Mouse (Mus musculus) heart, adult 9 months (tissue): ENCODE measurements at regions not wholly inside any gene's neighbourhood (a gene's known extent, or its start where the extent isn't known, plus 50 kb on each side); places are given as distances from the start of the nearest gene placed in this dataset.

Experiments
- DNase-seq, 2 experiments: peaks; one replicate each; pipeline ENCODE4 v3.0.0; 2022; ENCODE audit warnings: low spot score in 2 of 2

DNA sequence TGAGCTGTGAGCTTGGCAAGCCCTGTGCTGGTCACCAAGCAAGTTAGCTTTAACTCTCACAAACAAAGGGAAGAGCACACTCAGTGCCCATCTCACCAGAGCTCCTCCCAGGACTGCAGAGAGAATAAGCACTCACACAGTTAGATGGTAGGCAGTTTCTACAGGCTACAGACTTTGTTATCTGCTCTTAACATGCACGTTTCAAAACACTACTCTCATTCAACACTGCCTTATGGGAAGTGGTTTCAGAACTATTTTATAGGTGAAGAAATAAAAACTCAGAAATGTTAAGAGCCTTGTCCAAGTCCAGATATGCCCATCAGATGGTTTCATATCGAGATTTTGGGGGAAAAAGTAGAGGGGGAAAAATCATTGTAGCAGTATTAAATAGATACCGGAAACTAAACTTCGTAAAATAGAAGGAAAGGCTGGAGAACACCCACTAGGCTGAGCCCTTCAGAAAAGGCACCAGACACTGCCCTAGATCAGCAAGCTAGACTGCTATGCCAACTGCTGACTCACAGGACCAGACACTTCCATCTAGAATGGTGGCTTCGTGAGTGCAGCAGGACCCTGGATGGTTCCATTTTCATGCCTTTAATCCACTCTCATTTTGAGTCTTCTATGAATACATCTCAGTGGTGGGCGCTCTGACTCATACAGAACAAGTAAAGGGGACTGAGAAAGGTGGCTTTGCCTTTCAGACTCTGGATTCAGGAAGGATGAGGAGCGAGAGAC lies 51.3 kb upstream of the Serbp1 start:
- DNase-seq = no peak

DNA sequence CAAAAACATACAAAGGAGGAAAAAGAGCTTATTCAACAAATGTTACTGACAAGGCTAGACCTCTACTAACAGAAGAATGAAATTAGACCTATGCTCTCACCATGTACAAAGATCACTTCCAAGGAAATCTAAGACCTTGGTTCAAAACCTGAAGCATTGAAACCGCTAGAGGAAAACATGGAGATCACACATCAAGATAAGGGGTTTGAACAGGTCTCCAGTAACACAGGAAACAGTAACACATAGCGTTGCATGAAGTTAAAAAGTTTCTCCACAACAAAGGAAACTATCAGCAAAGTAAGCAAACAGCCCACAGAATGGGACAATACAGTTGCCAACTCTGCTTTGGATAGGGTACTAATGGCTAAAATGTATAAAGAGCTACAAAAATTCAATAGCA lies 53.3 kb upstream of the Serbp1 start:
- DNase-seq = no peak

DNA sequence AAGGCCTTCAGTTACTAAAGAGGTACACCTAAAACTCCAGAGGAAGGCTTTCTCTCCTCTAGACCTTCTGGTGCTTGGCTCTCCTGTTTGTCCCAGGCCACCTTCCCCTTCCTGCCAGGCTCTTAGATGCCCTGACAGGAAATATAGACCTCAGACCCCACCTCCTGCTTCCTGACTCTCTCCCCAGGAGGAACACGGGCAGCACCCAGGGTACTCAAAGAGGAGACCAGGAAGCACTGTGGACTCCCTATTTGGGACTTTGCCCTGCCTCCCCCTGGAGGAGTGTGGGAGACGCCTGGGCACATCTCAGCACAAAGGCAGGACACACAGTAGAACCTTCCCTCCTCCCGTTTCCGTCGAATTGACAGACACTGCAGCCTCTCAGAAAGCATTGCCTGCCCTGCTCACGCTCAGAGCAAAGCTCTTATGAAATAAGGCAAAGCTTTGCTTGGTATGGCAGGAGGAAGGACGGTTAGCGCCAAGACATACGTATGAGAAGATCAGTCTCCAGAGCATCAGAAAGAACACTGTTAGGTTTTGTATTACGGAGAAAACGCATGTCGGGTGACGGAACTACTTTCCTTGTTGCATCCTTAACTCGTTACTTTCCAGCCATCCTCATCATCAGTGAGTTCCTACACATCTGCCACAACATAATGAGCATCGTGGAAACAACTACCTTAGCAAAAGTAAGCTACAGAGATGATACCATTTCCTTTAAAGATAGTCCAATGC lies 54.3 kb upstream of the Serbp1 start:
- no peak for DNase-seq

DNA sequence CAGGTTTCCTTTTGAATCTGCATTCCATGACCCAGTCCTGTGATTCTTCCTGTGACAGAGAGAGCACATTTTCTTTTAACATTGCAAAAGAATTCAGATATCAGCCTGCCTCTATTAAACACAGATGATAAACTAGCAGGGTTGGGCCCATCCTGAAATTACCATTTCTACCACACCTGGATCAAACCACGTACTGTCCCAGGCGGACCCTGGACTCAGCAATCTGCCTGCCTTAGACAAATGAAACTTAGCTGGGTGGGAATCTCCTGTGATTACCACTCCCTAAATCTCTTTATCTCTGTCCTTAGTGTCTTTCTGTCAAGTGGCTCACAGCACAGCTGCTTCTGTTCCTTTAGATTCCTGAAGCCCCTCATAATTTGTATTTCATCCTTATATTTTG lies 55.5 kb upstream of the Serbp1 start:
- no peak for DNase-seq

DNA sequence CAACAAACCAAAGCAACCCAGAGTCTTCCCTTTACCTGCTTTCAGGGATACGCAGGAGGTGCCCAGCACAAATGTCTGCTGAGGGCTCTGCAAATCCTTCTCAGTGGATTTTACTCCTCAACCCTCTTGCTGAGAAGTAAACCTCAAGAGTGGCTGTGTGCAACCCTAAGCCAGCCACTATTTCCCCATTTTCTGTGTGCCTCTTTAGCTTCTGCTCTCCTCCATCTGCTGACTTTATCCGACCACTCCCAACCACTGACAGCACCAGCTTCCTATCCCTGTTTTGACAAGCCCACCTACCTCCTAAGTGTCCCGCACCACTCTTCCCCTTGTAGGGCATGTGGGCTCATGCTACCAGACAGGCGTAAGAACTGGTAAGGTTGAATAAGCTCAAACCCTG lies 56.5 kb upstream of the Serbp1 start:
- no peak for DNase-seq

DNA sequence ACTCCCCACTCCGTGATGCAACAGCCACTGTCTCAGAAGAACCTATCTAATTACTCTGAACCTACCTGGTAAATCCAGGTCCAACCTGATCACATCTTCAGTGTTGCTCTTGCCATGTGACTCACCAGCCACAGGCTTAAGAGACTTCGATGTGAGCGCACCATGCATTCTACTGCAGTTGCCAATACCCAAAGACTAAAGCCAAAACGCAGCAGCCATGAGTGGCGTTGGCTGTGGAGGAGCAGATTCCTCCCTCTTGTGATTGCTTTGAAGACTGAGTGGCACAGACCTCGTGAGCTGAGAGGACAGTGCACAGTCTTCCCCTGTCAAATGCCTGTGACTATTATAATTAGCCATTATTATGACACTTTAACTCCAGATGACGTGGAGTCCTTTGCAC lies 58.6 kb upstream of the Serbp1 start:
- DNase-seq = no peak

DNA sequence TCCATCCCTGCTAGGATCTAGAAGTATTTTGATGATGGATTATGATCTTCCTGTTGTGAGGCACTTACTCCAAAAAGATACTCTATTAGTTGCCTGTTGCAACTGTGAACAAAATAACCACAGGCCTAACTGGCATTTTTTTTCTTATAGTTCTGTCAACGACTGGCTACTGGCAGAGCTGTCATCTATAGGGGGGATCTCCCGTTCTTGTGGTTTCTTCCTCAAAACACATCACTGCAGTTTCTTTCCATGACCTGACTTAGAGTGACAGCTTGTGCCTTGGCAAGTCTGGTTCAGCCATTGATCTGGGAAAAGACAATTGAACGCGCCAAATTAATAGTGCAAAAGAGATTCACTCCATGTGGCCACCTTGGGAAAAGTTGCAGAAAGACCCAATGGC lies 59.4 kb upstream of the Serbp1 start:
- DNase-seq = no peak

DNA sequence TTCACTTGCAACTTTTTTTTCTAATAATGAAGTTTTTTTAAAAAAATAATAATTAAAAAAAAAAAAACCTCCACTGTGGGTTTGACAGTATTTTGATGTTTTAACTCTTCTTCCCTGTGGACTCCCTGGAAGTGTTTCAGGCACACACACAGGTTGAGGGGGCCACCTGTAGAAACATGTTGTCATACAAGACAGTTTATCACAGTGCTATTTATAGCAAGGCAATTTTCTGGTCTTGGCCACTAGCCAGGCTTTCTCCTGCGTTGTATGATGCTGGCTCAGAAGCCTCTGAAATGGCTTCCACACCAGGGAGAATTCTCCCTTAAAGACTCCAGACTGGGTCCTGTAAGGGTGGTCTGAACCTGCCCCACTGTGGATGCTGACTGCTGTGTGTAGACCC lies 59.9 kb upstream of the Serbp1 start:
- DNase-seq = peak in 1 of 2 experiments; percentile 30

DNA sequence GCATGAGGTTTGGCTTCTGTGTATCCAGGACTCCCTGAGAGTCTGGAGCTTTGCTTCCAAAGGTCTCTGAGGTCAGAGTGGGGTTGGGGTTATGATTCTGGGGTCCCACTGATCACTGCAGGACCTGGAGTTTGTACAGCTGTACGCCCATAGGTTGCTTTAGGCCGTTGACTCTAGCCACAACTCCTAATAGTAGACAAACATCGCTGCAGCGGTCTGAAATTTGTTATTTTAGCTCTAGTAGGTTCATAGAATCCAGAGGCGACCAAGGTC lies 67.4 kb upstream of the Serbp1 start:
- DNase-seq = no peak

DNA sequence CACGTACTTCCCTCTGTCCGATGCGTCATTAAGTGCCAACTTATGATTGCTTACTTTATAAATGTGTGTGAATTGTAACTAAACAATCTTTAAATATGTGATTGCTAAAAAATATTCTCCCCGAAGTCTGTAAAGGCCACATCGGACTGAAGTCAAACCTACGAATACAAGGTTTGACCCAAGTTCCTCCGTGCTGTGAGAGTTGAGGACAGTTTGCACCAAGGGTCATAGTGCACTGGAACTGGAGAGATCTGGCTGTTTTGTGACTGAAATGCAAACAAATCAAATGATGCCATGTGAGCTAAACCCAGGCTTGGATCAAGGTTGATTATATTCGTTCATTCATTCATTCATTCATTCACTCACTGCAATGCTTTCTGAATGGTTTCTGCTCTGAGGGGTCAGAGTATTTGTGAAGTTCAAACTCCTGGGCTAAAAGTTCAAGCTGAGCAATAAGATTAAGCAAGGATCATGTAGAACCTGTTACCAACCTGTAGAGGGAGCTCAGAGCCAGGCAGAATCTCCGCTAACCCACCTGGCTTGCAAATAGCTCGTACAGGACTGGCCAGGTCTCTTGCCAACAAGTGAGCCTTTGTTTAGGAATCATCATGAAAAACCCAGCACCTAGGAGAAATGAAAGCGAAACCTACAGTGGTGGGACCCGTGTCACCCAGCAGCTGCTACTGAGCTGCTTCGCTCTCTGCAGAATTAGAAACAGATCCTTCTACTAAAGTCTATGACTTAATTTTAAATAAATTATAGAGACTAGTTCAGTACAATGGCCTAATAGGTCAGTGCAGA lies 67.9 kb upstream of the Serbp1 start:
- peak; percentile 56 to 58 for DNase-seq

DNA sequence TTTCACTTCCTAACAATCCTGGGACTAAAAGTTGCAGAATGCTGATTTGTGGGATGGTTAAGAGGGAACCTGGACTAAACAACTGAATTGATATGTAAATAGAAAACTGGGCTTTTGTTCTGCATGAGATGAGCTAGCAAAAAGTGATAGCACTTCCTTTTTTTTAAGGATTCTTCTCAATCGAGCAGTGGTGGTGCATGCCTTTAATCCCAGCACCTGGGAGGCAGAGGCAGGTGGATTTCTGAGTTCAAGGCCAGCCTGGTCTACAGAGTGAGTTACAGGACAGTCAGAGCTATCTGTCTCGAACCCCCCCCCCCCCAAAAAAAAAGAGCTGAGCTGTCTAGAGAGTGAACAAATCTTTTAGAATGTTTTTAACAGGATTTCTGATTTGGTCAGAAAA lies 69.2 kb upstream of the Serbp1 start:
- no peak for DNase-seq

DNA sequence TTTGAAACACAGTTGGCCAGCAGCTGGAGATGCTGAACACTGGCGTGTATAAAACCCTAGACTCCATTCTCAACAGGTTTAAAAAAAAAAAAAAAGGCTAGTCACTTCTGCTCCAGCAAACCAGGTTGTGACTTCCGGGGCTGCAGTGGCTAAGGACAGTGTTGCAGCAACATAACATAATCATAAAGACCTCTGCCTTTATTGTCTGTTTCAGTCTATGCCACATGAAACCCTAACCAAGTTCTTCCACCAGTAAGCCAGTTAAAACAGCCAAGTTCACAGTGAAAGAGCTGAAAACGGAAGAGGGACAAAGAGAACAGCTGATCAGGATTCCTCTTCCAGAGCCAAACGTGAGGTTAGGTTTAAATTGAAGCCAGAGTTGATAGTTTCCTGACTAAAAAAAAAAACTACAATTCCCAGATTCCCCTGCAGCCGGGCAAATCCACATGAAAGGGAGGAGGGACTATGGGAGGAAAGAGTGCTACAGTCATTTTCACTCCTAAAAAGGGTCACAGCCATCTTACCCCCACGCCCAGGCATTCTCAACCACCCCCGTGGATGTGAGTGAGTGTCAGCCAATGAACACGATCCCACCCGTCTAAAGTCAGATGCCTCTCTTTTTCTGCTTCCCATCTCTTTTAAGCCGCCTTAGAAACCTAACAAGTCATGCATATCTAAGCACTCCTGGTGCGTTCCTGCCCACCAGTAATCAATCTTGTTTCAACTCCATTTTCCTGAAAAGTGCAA lies 69.8 kb upstream of the Serbp1 start:
- DNase-seq = peak; percentile 50 to 58

DNA sequence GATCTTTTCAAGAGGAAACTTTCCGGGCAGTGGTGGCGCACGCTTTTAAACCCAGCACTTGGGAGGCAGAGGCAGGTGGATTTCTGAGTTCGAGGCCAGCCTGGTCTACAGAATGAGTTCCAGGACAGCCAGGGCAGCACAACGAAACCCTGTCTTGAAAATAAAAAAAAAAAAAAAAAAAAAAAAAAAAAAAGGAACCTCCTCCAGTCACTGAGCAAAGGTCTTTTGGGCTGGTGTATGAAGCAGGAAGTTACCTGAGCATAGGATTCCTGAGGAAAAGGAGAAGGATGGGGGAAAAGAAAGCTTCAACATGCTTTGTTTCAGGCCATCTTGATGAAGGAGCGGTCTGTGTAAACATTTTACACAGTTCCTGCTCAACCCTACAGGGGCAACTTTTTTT lies 72.9 kb upstream of the Serbp1 start:
- no peak for DNase-seq

DNA sequence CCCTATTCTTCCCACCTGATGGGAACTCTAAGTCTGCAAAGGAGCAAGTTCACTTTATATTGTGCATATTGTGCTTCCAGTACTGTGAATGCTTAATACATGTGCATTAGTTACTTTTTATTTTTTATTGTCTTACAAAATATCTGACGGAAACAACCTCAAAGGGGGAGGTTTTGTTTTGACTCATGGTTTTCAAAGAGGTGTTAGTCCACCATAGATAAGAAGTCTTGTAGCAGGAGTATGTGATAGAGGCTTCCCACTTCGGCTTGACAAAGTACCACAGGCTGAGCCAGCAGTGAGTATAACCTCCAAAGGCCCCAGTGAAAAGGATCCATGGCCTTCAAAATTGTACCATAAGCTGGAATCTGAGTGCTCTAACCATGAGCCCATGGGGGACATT lies 74.0 kb upstream of the Serbp1 start:
- DNase-seq = no peak

DNA sequence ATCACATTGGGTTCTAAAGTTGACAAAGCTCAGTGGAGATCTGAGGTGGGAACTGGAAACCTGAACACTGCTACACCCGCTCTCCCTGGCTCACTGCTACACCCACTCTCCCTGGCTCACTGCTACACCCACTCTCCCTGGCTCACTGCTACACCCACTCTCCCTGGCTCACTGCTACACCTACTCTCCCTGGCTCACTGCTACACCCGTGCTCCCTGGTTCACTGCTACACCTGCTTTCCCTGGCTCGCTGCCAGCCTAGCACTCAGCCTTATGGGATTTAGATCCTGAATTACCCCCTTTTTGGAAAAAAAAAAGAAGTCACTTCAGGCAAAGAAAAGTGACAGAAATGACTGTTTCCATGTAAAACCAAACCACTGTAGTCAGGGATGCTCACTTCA lies 75.2 kb upstream of the Serbp1 start:
- no peak for DNase-seq

DNA sequence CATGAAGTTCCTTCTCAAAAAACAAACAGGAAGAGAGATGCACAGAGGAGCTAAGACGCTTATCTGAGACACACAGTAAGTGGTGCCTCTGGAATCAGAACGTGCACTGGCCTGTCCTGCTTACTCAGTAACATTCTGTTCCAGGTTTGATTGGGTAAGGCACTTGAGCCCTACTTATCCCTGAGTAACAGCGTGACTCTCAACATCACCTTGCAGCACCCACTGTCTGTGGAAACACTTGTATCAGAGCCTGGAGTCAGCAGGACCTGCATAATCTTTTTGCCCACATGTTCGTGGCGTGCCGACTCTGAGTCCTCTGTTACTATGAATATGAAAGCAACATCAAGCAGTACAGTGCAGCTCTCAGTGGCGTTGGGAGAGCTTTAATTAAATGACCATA lies 76.4 kb upstream of the Serbp1 start:
- no peak for DNase-seq

DNA sequence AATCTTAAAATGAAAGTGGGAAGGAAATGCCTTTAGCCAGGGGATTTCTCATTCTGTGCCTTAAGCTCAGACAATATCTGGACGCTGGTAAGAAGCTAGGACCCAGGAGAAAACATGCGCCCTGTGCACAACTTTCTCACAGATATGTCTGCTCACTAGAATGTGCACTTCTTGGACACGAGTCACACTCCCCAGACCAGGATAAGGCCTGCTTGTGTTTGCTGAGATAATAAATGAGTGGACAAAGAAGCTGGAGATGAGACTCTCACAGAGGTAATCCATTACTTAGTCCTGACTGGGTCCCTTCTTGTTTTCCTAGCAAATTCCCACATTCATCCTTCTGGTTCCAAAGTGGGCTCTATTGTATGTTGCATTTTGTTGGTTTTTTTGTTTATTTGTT lies 77.4 kb upstream of the Serbp1 start:
- no peak for DNase-seq

DNA sequence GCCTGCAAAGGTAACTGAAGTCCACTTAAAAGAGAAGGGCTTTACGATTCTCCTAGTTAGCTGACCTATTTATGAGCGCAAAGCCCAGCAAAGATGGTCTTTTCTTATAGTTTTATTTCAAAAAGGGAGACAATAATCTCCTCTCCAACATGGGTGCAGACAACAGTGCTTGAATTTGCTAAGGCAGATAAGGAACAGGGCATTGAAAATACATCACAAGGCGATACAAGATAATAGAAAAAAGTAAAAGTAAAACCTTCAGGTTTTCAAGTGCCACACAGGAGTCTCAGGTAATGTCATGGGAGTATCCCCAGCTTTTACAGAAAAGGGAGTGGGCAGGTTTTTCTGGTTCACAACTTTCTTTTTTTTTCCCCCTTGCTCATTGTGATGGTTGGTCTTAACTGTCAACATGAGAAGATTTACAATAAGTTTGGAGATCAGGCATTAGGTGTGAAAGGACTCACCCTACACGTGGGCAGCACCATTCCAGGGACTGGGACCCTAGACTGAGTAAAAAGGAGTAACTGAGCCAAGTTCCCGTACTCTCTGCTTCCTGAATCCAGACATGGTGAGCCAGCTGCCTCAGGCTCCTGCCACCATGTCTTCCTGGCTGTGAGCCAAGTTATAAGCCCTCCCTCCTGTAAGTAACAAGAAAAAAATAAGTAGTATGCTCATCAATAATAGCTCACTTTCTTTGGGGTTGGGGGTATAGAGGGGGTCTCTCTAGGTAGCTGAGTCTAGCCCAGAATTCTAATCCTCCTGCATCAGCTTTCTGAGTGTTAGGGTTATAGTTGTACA lies 78.1 kb upstream of the Serbp1 start:
- no peak for DNase-seq

DNA sequence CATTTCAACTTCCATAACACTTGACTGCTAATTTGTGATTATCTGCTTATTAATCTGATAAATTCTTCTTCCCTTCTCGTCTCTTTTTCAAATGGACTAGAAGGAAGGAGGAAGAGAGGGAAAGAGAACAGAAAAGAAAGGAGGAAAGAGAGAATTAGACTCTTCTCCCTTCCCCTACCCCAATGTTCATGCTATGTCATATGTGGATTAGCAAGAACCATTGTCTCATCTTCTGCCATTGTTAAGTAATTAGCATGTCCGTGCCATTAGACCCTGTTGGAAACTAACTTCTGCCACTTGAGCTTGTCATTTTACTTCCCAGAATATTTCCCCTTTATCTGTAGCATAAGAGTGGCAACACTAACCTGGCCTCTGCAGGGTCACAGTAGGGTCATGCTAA lies 78.8 kb upstream of the Serbp1 start:
- no peak for DNase-seq

DNA sequence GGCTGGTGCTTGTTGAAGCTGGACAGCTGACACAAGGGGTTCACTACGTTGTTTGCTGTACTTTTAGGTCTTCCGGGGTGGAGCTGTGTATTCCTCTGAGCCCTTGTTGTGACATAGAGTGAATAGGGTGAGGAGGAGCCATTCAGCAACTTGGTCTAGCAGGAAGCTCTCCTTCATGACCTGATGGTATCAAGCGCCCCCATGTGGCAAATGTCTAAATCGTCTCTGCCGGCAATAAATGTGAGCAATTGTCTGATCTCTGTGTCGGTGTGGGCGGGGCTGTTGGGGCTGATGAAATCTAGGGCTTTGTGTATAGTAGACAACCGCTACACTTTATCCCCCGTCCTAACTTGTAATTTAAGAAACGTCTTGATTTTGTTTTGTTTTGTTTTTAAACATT lies 79.2 kb upstream of the Serbp1 start:
- DNase-seq = peak; percentile 74 to 87

DNA sequence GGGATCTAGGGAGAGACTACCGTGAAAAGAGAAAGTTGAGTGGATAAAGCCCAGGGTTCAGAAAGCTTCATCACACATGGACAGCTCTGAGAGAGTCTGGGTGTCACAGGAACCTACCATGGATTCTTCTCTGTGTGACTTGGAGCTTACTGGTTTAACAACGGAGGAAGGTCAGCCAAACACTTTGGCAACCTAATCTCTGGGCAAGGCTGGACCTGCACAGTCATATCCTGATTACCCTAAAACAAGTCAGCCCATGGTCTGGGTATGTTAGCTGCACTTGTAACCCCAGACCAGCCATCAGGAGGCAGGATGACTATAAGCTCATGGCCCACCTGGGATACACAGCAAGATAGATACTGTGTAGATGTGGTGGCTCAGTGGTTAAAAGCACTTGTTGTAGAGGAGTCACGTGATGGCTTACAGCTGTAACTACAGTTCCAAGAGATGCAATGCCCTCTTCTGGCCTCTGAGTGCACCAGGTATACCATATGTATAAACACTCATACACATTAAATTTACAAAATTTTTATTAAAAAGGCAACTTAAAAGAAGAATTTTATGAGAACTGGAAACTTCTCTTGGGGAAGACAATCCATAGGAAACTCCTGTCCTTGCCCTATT lies 85.0 kb upstream of the Serbp1 start:
- no peak for DNase-seq
